Mouse (Mus musculus) kidney, embryonic 14.5 days (tissue): Measurements from ENCODE around the gene Dnajc7. TPM values are rescaled to one million over a fixed set of nuclear protein-coding genes. Genes with fewer than 3 reads are reported as not detected.
"Not testable (repeated sequence)": the region's sequence is repeated elsewhere in the genome, so short reads cannot be mapped to it uniquely, and the experiment has no call there.

Source experiments
- ATAC-seq: fragments of 200-750 bp; cut with Nextera tagmentation; 2 replicates; pipeline ENCODE4 v1.8.0; 2017; ENCODE audit warnings: moderate number of reproducible peaks, mild to moderate bottlenecking, moderate TSS enrichment, moderate library complexity; ENCODE audit not compliant: low FRiP score, low TSS enrichment
- H3K27ac ChIP-seq: fragments of 300-500 bp; sonication (generic); 2 replicates; pipeline ENCODE4 v1.5.1; 2014; ENCODE audit warnings: low read depth, mild to moderate bottlenecking, low read length, moderate library complexity, mixed read lengths
- H3K27me3 ChIP-seq: fragments of 300-500 bp; sonication (generic); 2 replicates; pipeline ENCODE4 v1.6.1; 2014; ENCODE audit warnings: mild to moderate bottlenecking, low read length; ENCODE audit not compliant: control insufficient read depth, insufficient read depth
- H3K36me3 ChIP-seq: fragments of 300-500 bp; sonication (generic); 2 replicates; pipeline ENCODE4 v1.6.1; 2014; ENCODE audit warnings: low read length, mixed read lengths; ENCODE audit not compliant: control insufficient read depth, insufficient read depth
- H3K4me1 ChIP-seq: fragments of 300-500 bp; sonication (generic); 2 replicates; pipeline ENCODE4 v1.6.1; 2014; ENCODE audit warnings: low read length, mixed read lengths; ENCODE audit not compliant: control insufficient read depth, insufficient read depth
- H3K4me2 ChIP-seq: fragments of 300-500 bp; sonication (generic); replicated peaks from 2 replicates; pipeline ENCODE4 v1.6.1; 2014; ENCODE audit warnings: low read depth, mild to moderate bottlenecking, low read length
- H3K4me3 ChIP-seq: fragments of 300-500 bp; sonication (generic); 2 replicates; pipeline ENCODE4 v1.5.1; 2014; ENCODE audit warnings: mild to moderate bottlenecking, low read length
- H3K9ac ChIP-seq: fragments of 300-500 bp; sonication (generic); 2 replicates; pipeline ENCODE4 v1.6.1; 2014; ENCODE audit warnings: low read depth, mild to moderate bottlenecking, low read length, moderate library complexity
- H3K9me3 ChIP-seq: fragments of 300-500 bp; sonication (generic); 2 replicates; pipeline ENCODE4 v1.6.1; 2016; ENCODE audit warnings: low read length; ENCODE audit not compliant: control insufficient read depth
- WGBS: fragments of 180-500 bp; shearing (Covaris S2); extraction: QIAGEN DNeasy Blood & Tissue Kit; methylation state at CpG from one replicate; pipeline ENCODE4 v1.1.7; 2014; 5-methylcytosine and 5-hydroxymethylcytosine counted together
- polyA plus RNA-seq: library from polyadenylated mRNA; unstranded; fragments of >200 nt; fragmentation: Nextera tagmentation; extraction: Ambion mirVana; gene quantifications from 2 replicates; pipeline ENCODE4 v1.2.1, GENCODE M21; 2014

Gene Dnajc7
- polyA plus RNA-seq, 1 experiment from 2014 or later: 86.2 TPM

DNA sequence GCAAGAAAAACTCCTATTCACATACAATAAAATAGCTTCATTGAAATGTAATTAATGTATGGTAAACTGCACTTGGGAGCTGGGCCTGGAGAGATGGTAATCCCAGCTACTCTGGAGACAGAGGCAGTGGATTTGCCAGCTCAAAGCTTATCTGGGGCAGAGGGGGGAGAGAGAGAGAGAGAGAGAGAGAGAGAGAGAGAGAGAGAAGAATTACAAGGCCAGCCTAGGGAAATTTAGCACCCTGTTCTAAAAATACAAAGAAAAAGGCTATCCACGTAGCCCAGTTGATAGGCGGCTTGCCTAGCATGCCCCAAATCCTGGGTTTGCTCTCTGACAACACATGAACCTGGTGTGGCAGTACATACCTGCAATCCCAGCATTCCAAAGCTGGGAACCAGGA, 78.4 kb downstream of the Dnajc7 start:
- Histone ChIP-seq H3K9me3 (no peaks in the 10 kb centered on the region), H3K27ac (no peak overlapping the region), H3K27me3 (no peaks in the 10 kb centered on the region), H3K4me3 (no peak overlapping the region), H3K4me2 (no peak overlapping the region), H3K4me1 (0 out of 2 replicates have a peak, but pooled peaks cover 13% of the 10 kb centered on the region), H3K9ac (no peak overlapping the region), H3K36me3 (no peaks in the 10 kb centered on the region)
- no peak for ATAC-seq
- WGBS: 91% methylated on average over 2 of the region's 2 CpGs

DNA sequence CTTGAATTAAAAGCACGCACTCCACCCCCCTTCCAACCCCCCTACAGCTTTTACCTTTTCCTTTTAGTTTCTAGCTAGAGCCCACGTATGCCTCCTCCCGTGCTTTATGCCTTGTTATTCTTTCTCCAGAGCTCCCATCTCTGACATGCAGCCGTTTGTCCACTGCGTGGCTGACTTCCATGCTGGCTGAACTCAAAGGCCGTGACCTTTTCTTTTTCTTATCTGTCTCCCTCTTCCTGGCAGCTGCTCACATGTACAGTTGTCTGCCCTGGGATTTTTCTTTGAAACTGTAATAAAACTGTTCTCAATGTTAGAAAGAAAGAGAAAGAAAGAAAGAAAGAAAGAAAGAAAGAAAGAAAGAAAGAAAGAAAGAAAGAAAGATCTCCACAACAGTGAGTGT, 79.0 kb downstream of the Dnajc7 start:
- Histone ChIP-seq H3K36me3 (no peaks in the 10 kb centered on the region), H3K27ac (no peak overlapping the region), H3K27me3 (no peaks in the 10 kb centered on the region), H3K4me2 (no peak overlapping the region), H3K4me3 (no peak overlapping the region), H3K9me3 (no peaks in the 10 kb centered on the region), H3K4me1 (0 out of 2 replicates have a peak, but pooled peaks cover 10% of the 10 kb centered on the region), H3K9ac (no peak overlapping the region)
- 27% methylated on average over 6 of the region's 6 CpGs for WGBS
- ATAC-seq: no peak

DNA sequence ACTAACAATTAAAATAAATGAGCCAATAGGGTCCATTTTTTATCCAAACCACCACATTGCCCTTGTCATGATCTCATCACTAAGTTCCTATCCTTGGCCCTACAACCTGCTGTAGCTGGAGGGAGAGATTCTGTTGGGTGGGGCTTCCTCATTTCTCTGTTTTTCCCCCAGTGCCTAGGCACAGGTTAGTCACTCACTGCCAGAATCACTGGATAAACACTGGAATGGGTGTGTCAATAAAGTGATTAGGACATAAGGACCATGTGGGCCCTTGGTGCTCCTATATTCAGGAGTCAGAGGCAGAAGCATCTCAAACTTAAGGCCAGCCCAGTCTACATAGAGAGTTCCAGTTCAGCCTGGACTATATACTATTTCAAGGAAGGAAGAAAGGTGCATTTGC, 83.5 kb downstream of the Dnajc7 start:
- Histone ChIP-seq H3K4me2 (no peak overlapping the region), H3K9ac (no peak overlapping the region), H3K36me3 (no peaks in the 10 kb centered on the region), H3K27ac (no peak overlapping the region), H3K4me3 (no peak overlapping the region), H3K9me3 (no peaks in the 10 kb centered on the region; the same call in 1 of the 2 replicates), H3K4me1 (0 out of 2 replicates have a peak, but pooled peaks cover 3% of the 10 kb centered on the region), H3K27me3 (no peaks in the 10 kb centered on the region)
- ATAC-seq: no peak

DNA sequence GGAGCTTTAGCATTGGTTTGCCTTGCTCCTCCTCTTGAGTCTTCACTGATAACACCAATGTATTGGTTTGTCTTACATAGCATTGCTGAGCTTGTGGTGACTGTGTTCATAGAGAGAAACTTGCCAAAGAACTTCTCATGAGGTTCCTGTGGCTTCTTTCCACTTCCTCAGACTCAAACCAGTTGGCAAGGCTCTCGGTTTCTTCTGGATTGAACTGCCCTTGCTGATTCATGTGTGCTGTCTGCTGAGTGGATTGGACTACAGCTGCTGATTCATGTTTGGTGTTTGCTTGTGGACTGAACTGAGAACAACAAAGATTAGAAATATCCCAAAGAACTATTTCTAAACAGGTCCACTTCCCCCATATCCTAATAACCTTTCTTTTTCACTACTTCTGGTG, 84.0 kb downstream of the Dnajc7 start:
- no peak for ATAC-seq
- WGBS: 88% methylated on average over 1 of the region's 1 CpGs
- no peak overlapping the region for H3K9ac ChIP-seq
- H3K4me3 ChIP-seq: no peak overlapping the region
- H3K27me3 ChIP-seq: no peaks in the 10 kb centered on the region
- no peak overlapping the region for H3K27ac ChIP-seq
- 0 out of 2 replicates have a peak, but pooled peaks cover 2% of the 10 kb centered on the region for H3K4me1 ChIP-seq
- no peaks in the 10 kb centered on the region for H3K36me3 ChIP-seq
- H3K9me3 ChIP-seq: no peaks in the 10 kb centered on the region; the same call in 1 of the 2 replicates
- no peak overlapping the region for H3K4me2 ChIP-seq

DNA sequence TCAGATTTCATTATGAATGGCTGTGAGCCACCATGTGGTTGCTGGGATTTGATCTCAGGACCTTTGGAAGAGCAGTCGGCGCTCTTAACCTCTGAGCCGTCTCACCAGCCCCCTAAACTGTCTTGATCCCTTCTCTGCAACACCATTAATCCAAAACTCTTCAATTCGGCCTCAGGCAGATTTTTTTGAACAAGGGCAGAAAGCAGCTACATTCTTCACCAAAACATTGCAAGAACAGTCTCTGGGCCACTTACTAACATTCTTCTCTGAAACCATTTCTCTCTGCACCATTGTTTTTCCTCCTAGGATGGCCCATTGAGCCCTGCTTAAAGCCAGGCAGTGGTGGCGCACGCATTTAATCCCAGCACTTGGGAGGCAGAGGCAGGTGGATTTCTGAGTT, 85.1 kb downstream of the Dnajc7 start:
- H3K4me2 ChIP-seq, H3K4me3 ChIP-seq, H3K27me3 ChIP-seq, H3K9me3 ChIP-seq, H3K4me1 ChIP-seq, ATAC-seq, H3K36me3 ChIP-seq, H3K9ac ChIP-seq, H3K27ac ChIP-seq: not testable (repeated sequence)
- WGBS: 89% methylated on average over 6 of the region's 6 CpGs

DNA sequence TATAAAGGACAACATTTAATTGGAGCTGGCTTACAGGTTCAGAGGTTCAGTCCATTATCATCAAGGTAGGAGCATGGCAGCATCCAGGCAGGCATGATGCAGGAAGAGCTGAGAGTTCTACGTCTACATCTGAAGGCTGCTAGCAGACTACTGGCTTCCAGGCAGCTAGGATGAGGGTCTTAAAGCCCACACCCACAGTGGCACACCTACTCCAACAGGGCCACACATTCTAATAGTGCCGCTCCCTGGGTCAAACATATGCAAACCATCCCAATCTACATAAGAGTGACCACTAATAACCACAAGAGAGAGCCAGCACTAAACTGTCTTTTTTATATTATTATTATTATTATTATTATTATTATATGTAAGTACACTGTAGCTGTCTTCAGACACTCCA, 85.6 kb downstream of the Dnajc7 start:
- H3K9ac ChIP-seq, ATAC-seq, H3K4me3 ChIP-seq, H3K27ac ChIP-seq, H3K4me1 ChIP-seq, H3K9me3 ChIP-seq, H3K4me2 ChIP-seq, H3K27me3 ChIP-seq, H3K36me3 ChIP-seq: not testable (repeated sequence)
- WGBS: 87% methylated on average over 2 of the region's 2 CpGs

DNA sequence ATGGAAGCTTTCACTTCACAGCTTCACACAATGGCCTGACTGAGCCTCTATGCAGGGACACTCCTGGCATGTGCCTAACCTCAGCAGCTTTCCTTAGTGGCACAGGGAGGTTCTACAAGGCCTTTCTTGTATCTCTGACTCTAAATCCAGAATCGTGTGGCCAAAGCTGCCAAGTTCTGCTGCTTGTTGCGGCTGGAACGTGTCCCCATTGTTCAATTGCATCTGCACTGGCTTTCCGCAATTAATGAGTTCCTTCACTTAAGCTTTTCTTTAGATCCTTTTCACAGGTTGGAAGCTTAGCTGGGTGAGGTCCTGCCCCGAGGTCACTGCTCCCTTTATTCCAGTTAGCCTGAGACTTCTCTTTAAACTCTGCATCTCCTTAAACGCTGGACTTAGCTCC, 86.1 kb downstream of the Dnajc7 start:
- Histone ChIP-seq H3K27me3 (no peaks in the 10 kb centered on the region), H3K4me2 (no peak overlapping the region), H3K36me3 (no peaks in the 10 kb centered on the region), H3K9me3 (no peaks in the 10 kb centered on the region; the same call in 1 of the 2 replicates), H3K27ac (no peak overlapping the region), H3K4me3 (no peak overlapping the region), H3K9ac (no peak overlapping the region), H3K4me1 (no peaks in the 10 kb centered on the region)
- 84% methylated on average over 6 of the region's 6 CpGs for WGBS
- ATAC-seq: no peak

Other genes starting within 250 kb of the Dnajc7 start
- gene Jup, start 222.4 kb downstream of the Dnajc7 start, polyA plus RNA-seq: 66.8 and 84.7 TPM in 2 replicates
- 59.7 and 63.3 TPM in 2 replicates for gene P3h4, start 205.3 kb downstream of the Dnajc7 start, polyA plus RNA-seq
- gene Fkbp10, start 204.5 kb downstream of the Dnajc7 start, polyA plus RNA-seq: 75.4 and 113 TPM in 2 replicates
- gene Nt5c3b, start 178.4 kb downstream of the Dnajc7 start, polyA plus RNA-seq: 100 and 112 TPM in 2 replicates
- gene Klhl10, start 178.3 kb downstream of the Dnajc7 start, polyA plus RNA-seq: 0.61 and 0.68 TPM in 2 replicates
- gene Klhl11, start 147.4 kb downstream of the Dnajc7 start, polyA plus RNA-seq: 8.5 and 12.3 TPM in 2 replicates
- 70.1 and 158 TPM in 2 replicates for gene Acly, start 92.2 kb downstream of the Dnajc7 start, polyA plus RNA-seq
- gene Ttc25, start 74.6 kb downstream of the Dnajc7 start, polyA plus RNA-seq: 0.58 and 0.77 TPM in 2 replicates
- 17.0 and 25.0 TPM in 2 replicates for gene Cnp, start 45.3 kb downstream of the Dnajc7 start, polyA plus RNA-seq
- gene Nkiras2, start 924 bp downstream of the Dnajc7 start, polyA plus RNA-seq: 63.6 and 67.6 TPM in 2 replicates
- 0.40 and 0.50 TPM in 2 replicates for gene Zfp385c, start 72.3 kb upstream of the Dnajc7 start, polyA plus RNA-seq
- gene Dhx58, start 84.1 kb upstream of the Dnajc7 start, polyA plus RNA-seq: 3.2 TPM in 2 replicates
- gene Kat2a, start 92.3 kb upstream of the Dnajc7 start, polyA plus RNA-seq: 44.3 and 74.5 TPM in 2 replicates
- gene Hspb9, start 93.7 kb upstream of the Dnajc7 start, polyA plus RNA-seq: 0.47 TPM in 1 of 2 replicates, not detected in the other
- 46.8 and 92.8 TPM in 2 replicates for gene Rab5c, start 118.0 kb upstream of the Dnajc7 start, polyA plus RNA-seq
- 0.07 TPM in 1 of 2 replicates, not detected in the other for gene Kcnh4, start 139.8 kb upstream of the Dnajc7 start, polyA plus RNA-seq
- not detected in 2 replicates for gene Hcrt, start 142.8 kb upstream of the Dnajc7 start, polyA plus RNA-seq
- 3.6 and 4.5 TPM in 2 replicates for gene Ghdc, start 150.8 kb upstream of the Dnajc7 start, polyA plus RNA-seq
- gene Stat5b, start 230.6 kb upstream of the Dnajc7 start, polyA plus RNA-seq: 12.7 and 19.8 TPM in 2 replicates
- gene Stat5a, start 239.2 kb upstream of the Dnajc7 start, polyA plus RNA-seq: 2.0 and 3.0 TPM in 2 replicates